Mouse (Mus musculus) stomach, embryonic 16.5 days (tissue): ENCODE measurements around the gene Slain2. TPM values are rescaled to one million over a fixed set of nuclear protein-coding genes. Genes with fewer than 3 reads are reported as not detected.

ENCODE experiments used
- ATAC-seq: fragments of 200-750 bp; cut with Nextera tagmentation; 2 replicates; pipeline ENCODE4 v1.8.0; 2017; ENCODE audit warnings: moderate number of reproducible peaks, moderate TSS enrichment; ENCODE audit not compliant: insufficient read depth, low FRiP score
- H3K27ac ChIP-seq: fragments of 300-500 bp; sonication (generic); 2 replicates; pipeline ENCODE4 v1.5.1; 2014; ENCODE audit warnings: low read length
- H3K27me3 ChIP-seq: fragments of 300-500 bp; sonication (generic); 2 replicates; pipeline ENCODE4 v1.6.1; 2014; ENCODE audit warnings: low read length, control low read depth, mixed read lengths; ENCODE audit not compliant: control insufficient read depth, insufficient read depth
- H3K36me3 ChIP-seq: fragments of 300-500 bp; sonication (generic); 2 replicates; pipeline ENCODE4 v1.6.1; 2014; ENCODE audit warnings: low read length; ENCODE audit not compliant: control insufficient read depth, insufficient read depth
- H3K4me1 ChIP-seq: fragments of 300-500 bp; sonication (generic); 2 replicates; pipeline ENCODE4 v1.6.1; 2014; ENCODE audit warnings: low read length, control low read depth, mixed read lengths; ENCODE audit not compliant: control insufficient read depth, insufficient read depth
- H3K4me2 ChIP-seq: fragments of 300-500 bp; sonication (generic); 2 replicates; pipeline ENCODE4 v1.6.1; 2014; ENCODE audit warnings: low read depth, low read length, mixed read lengths
- H3K4me3 ChIP-seq: fragments of 300-500 bp; sonication (generic); replicated peaks from 2 replicates; pipeline ENCODE4 v1.5.1; 2014; ENCODE audit warnings: mild to moderate bottlenecking, low read length
- H3K9ac ChIP-seq: fragments of 300-500 bp; sonication (generic); 2 replicates; pipeline ENCODE4 v1.6.1; 2014; ENCODE audit warnings: low read length
- H3K9me3 ChIP-seq: fragments of 300-500 bp; sonication (generic); replicated peaks from 2 replicates; pipeline ENCODE4 v1.6.1; 2016; ENCODE audit warnings: low read length, control low read depth; ENCODE audit not compliant: control insufficient read depth
- WGBS: fragments of 180-500 bp; shearing (Covaris S2); extraction: QIAGEN DNeasy Blood & Tissue Kit; methylation state at CpG from one replicate; pipeline ENCODE4 v1.1.7; 2014; 5-methylcytosine and 5-hydroxymethylcytosine counted together
- polyA plus RNA-seq: library from polyadenylated mRNA; unstranded; fragments of >200 nt; fragmentation: Nextera tagmentation; extraction: Ambion mirVana; gene quantifications from 2 replicates; pipeline ENCODE4 v1.2.1, GENCODE M21; 2015

The Slain2 gene
- polyA plus RNA-seq, 1 experiment from 2014 or later: 11.6 TPM

GRCm38 (mm10) chr5:72957281-72957680 lies 43.2 kb downstream of the Slain2 start:
- Histone ChIP-seq H3K36me3 (peaks cover 6% of the 10 kb centered on the region; the same call in 1 of the 2 replicates), H3K9ac (no peak overlapping the region), H3K4me1 (0 out of 2 replicates have a peak, but pooled peaks cover 2% of the 10 kb centered on the region), H3K9me3 (no peaks in the 10 kb centered on the region), H3K4me2 (no peak overlapping the region), H3K27ac (no peak overlapping the region), H3K27me3 (no peaks in the 10 kb centered on the region), H3K4me3 (no peak overlapping the region)
- no peak for ATAC-seq
- WGBS: 86% methylated on average over 17 of the region's 17 CpGs

- Histone ChIP-seq H3K36me3 (peaks cover 6% of the 10 kb centered on the region; the same call in 1 of the 2 replicates), H3K4me1 (0 out of 2 replicates have a peak, but pooled peaks cover 2% of the 10 kb centered on the region), H3K27me3 (no peaks in the 10 kb centered on the region), H3K4me3 (no peak overlapping the region), H3K4me2 (no peak overlapping the region), H3K9ac (no peak overlapping the region), H3K27ac (no peak overlapping the region), H3K9me3 (no peaks in the 10 kb centered on the region)
- 77% methylated on average over 6 of the region's 6 CpGs for WGBS
- ATAC-seq: no peak
Measured at GRCm38 (mm10) chr5:72960096-72960495, 46.0 kb downstream of the Slain2 start.

DNA sequence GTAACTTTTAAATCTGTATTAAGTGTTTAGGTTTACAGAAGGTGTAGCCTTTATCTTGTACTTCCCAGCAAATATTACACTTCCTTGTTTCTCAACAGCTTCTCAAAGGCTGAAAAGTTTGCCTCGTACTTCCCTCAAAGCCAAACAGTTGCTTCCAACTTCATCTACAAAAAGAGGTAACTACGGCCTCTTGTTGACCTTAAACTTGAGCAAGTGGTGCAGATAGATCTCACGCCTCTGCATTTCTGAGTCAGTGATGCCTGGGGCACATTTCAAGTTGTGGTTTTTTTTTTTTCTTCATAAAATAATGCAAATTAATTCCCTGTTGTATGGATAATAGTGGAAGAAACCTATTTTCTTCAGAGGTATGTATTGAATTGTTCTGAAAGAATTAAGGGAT lies 51.6 kb downstream of the Slain2 start:
- ATAC-seq: no peak
- Histone ChIP-seq H3K4me2 (no peak overlapping the region), H3K4me1 (no peaks in the 10 kb centered on the region), H3K9ac (no peak overlapping the region), H3K9me3 (no peaks in the 10 kb centered on the region), H3K27me3 (no peaks in the 10 kb centered on the region), H3K4me3 (no peak overlapping the region), H3K36me3 (no peaks in the 10 kb centered on the region), H3K27ac (no peak overlapping the region)
- 71% methylated on average over 3 of the region's 3 CpGs for WGBS

DNA sequence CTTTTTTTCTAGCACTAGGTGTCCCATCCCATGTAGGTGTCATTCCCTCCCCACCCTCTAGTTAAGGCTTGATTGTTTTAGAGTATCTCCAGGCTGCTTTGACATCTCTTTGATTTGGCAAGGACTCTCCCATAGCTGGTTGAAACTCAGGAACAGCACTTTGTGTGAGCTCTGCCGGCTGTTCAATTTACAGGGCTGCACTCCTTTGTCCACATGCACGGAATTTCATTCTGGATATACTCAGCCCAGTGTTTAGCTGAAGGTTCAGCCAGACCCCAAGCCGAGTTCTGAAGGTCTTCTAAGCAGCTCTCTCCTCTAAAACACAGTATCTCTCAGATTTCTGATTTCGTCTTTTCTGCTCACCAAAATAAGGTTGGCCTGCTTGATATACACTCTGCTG lies 58.3 kb downstream of the Slain2 start:
- WGBS: 53% methylated on average over 4 of the region's 4 CpGs
- H3K27ac ChIP-seq: peak overlapping the region; percentile 66
- H3K9me3 ChIP-seq: no peaks in the 10 kb centered on the region
- H3K36me3 ChIP-seq: no peaks in the 10 kb centered on the region
- no peak overlapping the region for H3K4me2 ChIP-seq
- peak; percentile 37; the same call in 1 of the 2 replicates for ATAC-seq
- H3K4me3 ChIP-seq: no peak overlapping the region
- no peak overlapping the region for H3K9ac ChIP-seq
- no peaks in the 10 kb centered on the region for H3K27me3 ChIP-seq
- 0 out of 2 replicates have a peak, but pooled peaks cover 6% of the 10 kb centered on the region for H3K4me1 ChIP-seq

GRCm38 (mm10) chr5:72972934-72973333 lies 58.8 kb downstream of the Slain2 start:
- Histone ChIP-seq H3K4me3 (no peak overlapping the region), H3K27me3 (no peaks in the 10 kb centered on the region), H3K9ac (no peak overlapping the region), H3K9me3 (no peaks in the 10 kb centered on the region), H3K36me3 (no peaks in the 10 kb centered on the region), H3K27ac (peak overlapping the region; percentile 66), H3K4me1 (0 out of 2 replicates have a peak, but pooled peaks cover 6% of the 10 kb centered on the region), H3K4me2 (no peak overlapping the region)
- 58% methylated on average over 5 of the region's 5 CpGs for WGBS
- no peak for ATAC-seq

DNA sequence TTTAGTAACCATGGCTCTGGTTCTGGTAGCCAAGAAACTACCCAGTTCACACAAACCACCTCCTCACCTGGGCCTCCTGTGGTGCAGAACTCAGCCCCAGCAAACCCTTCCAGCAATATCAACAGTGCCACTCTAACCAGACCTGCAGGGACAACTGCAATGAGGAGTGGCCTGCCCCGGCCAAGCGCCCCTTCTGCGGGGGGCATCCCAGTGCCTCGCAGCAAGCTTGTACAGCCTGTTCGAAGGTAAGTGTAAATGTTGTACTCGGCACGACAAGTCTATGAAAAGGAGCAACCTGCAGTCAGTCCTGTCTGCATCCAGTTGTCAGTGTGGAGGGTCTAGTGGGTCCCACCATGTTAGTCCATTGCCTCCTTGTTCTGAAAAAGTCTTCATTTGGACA lies 60.5 kb downstream of the Slain2 start, which contains the start of gene Gm10135:
Gene Gm10135, minus strand, starts transcription at position 101 of the 400 bp plus-strand sequence.
- no peak within 1 kb of the TSS for H3K27ac ChIP-seq
- ATAC-seq: no peak
- H3K9ac ChIP-seq: no peak within 1 kb of the TSS
- no peaks in the 10 kb centered on the region for H3K36me3 ChIP-seq
- no peaks in the 10 kb centered on the region for H3K27me3 ChIP-seq
- H3K9me3 ChIP-seq: no peaks in the 10 kb centered on the region
- 0 out of 2 replicates have a peak, but pooled peaks cover 6% of the 10 kb centered on the region for H3K4me1 ChIP-seq
- WGBS: 93% methylated on average over 7 of the region's 7 CpGs
- no peak within 1 kb of the TSS for H3K4me2 ChIP-seq
- H3K4me3 ChIP-seq: no peak within 1 kb of the TSS

- H3K27me3 ChIP-seq: no peaks in the 10 kb centered on the region
- no peak overlapping the region for H3K9ac ChIP-seq
- H3K4me3 ChIP-seq: no peak overlapping the region
- 89% methylated on average over 6 of the region's 6 CpGs for WGBS
- H3K9me3 ChIP-seq: no peaks in the 10 kb centered on the region
- 0 out of 2 replicates have a peak, but pooled peaks cover 3% of the 10 kb centered on the region for H3K36me3 ChIP-seq
- no peak overlapping the region for H3K4me2 ChIP-seq
- H3K27ac ChIP-seq: no peak overlapping the region
- H3K4me1 ChIP-seq: 0 out of 2 replicates have a peak, but pooled peaks cover 6% of the 10 kb centered on the region
- ATAC-seq: no peak
Measured at GRCm38 (mm10) chr5:72975996-72976395, 61.9 kb downstream of the Slain2 start.

DNA sequence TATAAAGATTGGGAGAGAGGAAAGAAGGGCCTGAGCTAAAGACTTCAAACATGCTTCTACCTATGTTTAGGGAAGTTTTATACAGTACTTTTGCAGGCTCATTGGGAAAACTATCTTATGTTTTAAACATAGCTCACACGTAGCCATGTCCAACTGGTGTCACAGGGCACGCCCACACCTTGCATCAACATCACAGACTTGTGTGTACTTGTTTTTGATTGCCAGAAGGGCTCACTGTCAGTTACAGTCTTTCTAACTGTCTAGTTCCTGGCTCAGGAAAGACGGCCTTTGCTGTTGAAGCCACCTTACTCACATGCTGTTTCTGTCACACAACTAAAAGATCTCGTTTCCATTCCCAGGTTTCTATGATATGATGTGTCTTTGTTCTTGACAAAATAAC lies 62.4 kb downstream of the Slain2 start:
- H3K4me2 ChIP-seq: no peak overlapping the region
- H3K4me1 ChIP-seq: 0 out of 2 replicates have a peak, but pooled peaks cover 6% of the 10 kb centered on the region
- 80% methylated on average over 4 of the region's 4 CpGs for WGBS
- no peak for ATAC-seq
- H3K27me3 ChIP-seq: no peaks in the 10 kb centered on the region
- H3K27ac ChIP-seq: no peak overlapping the region
- H3K9me3 ChIP-seq: no peaks in the 10 kb centered on the region
- no peak overlapping the region for H3K4me3 ChIP-seq
- 0 out of 2 replicates have a peak, but pooled peaks cover 3% of the 10 kb centered on the region for H3K36me3 ChIP-seq
- H3K9ac ChIP-seq: no peak overlapping the region

DNA sequence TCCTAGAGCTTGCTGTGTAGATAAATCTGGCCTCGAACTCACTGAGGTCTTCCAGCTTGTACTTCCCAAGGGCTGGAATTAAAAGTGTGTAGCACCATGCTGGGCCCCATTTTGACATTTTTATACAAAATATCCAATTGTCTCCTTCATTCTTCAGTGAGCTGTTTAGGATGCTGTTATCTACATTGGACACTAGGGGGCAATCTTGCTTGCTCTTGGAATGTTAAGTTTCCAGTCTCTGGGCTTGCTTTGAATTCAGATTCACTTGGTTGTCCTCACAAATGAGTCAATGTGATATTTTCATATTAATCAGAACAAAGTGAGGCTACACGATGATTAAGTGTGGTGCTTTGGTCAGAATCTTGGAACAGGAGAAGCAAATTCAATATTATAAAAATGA lies 70.0 kb downstream of the Slain2 start:
- WGBS: 6% methylated on average over 2 of the region's 2 CpGs
- no peak for ATAC-seq
- Histone ChIP-seq H3K9me3 (no peaks in the 10 kb centered on the region), H3K4me2 (no peak overlapping the region), H3K27ac (no peak overlapping the region), H3K4me3 (no peak overlapping the region), H3K27me3 (no peaks in the 10 kb centered on the region), H3K36me3 (0 out of 2 replicates have a peak, but pooled peaks cover 3% of the 10 kb centered on the region), H3K9ac (no peak overlapping the region), H3K4me1 (no peaks in the 10 kb centered on the region; the same call in 1 of the 2 replicates)
